Mouse (Mus musculus): ENCODE measurements around the gene Reps2.

DNA sequence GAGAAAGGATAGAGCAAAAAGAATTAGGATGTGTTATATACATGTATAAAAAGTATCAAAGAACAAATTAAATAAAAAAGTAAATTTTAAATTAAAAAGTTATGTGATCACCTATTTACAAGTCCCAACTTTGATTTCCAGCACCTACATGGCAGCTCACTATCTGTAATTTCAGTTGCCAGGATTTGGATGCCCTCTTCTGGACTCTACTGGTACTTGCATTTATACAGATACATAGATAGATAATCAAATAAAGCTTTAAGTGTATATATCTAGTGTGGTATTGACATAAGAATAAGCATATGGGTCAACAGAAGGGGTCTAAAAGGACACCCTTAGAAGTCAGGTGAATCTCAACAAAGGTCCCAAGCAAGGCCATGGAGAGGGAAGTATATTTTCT is 155.7 kb downstream of the Reps2 start:
- TF ChIP-seq CTCF (IDR thresholded peaks at IDR 0.05; ENCODE audit: low read depth, low read length) (no peak), POLR2A (IDR thresholded peaks at IDR 0.05; ENCODE audit: insufficient read depth, low read length) (no peak)
